Mouse (Mus musculus): ENCODE data around the gene Lmtk3. TPM values are rescaled to one million over a fixed set of nuclear protein-coding genes. Genes with fewer than 3 reads are reported as not detected.

The Lmtk3 gene
- polyA plus RNA-seq (2012; fragmentation: generic; extraction: Trizol): 0.11 TPM

- Histone ChIP-seq H3ac (ENCODE audit: control insufficient read depth, insufficient read length) (no peak within 1 kb of the TSS), H3K27me3 (ENCODE audit: control insufficient read depth, insufficient read depth, insufficient read length) (peaks cover 41% of the 10 kb centered on the region), H3K4me3 (no peak within 1 kb of the TSS), H3K79me2 (ENCODE audit: control insufficient read depth, insufficient read depth) (no peaks in the 10 kb centered on the region), H3K4me2 (ENCODE audit: low read depth) (peak within 1 kb of the TSS; percentile 50), H3K36me3 (ENCODE audit: control insufficient read depth, insufficient read depth) (no peaks in the 10 kb centered on the region)
- no peak for TF ChIP-seq E2F4 (IDR thresholded peaks at IDR 0.05; ENCODE audit: insufficient read depth)
- TF ChIP-seq MYOG (IDR thresholded peaks at IDR 0.05; ENCODE audit: control insufficient read depth in 1 of 3, insufficient read depth in 1 of 3, insufficient read length in 2 of 3, low read depth in 2 of 3): no peak
- TF ChIP-seq USF1 (IDR thresholded peaks at IDR 0.05; ENCODE audit: low read depth): no peak
- no peak for TF ChIP-seq MYOD1 (IDR thresholded peaks at IDR 0.05; ENCODE audit: control insufficient read depth in 1 of 3, insufficient read length in 2 of 3, low read depth in 2 of 3)
- TF ChIP-seq TCF3 (IDR thresholded peaks at IDR 0.05; ENCODE audit: insufficient read length, low read depth): no peak
- TF ChIP-seq MAX (IDR thresholded peaks at IDR 0.05; ENCODE audit: low read depth): no peak
- TF ChIP-seq SRF (IDR thresholded peaks at IDR 0.05; ENCODE audit: control insufficient read depth, insufficient read length, low read depth): no peak
- TF ChIP-seq TCF12 (IDR thresholded peaks at IDR 0.05; ENCODE audit: insufficient read depth, poor library complexity, severe bottlenecking): no peak
- no peak for TF ChIP-seq POLR2A (IDR thresholded peaks at IDR 0.05; ENCODE audit: insufficient read length, low read depth)
- no peak for TF ChIP-seq POLR2AphosphoS2 (IDR thresholded peaks at IDR 0.05; ENCODE audit: insufficient read length, low read depth)
- TF ChIP-seq REST (IDR thresholded peaks at IDR 0.05; ENCODE audit: insufficient read depth, insufficient read length): no peak
- no peak for TF ChIP-seq CEBPB (IDR thresholded peaks at IDR 0.05; ENCODE audit: insufficient read depth, poor library complexity, severe bottlenecking)
These were observed at the start of gene Lmtk3 for GRCm38 (mm10) chr7:45783511-45784091. TSS of gene Lmtk3 (plus strand) at chr7:45783738.

- Histone ChIP-seq H3K4me3 (no peak overlapping the region), H3K79me2 (ENCODE audit: control insufficient read depth, insufficient read depth) (no peaks in the 10 kb centered on the region), H3K36me3 (ENCODE audit: control insufficient read depth, insufficient read depth) (no peaks in the 10 kb centered on the region), H3ac (ENCODE audit: control insufficient read depth, insufficient read length) (no peak overlapping the region), H3K27me3 (ENCODE audit: control insufficient read depth, insufficient read depth, insufficient read length) (no peaks in the 10 kb centered on the region), H3K4me2 (ENCODE audit: low read depth) (no peak overlapping the region)
- TF ChIP-seq MAX (IDR thresholded peaks at IDR 0.05; ENCODE audit: low read depth): no peak
- no peak for TF ChIP-seq CEBPB (IDR thresholded peaks at IDR 0.05; ENCODE audit: insufficient read depth, poor library complexity, severe bottlenecking)
These were observed 44.3 kb upstream of the Lmtk3 start for GRCm38 (mm10) chr7:45739162-45739763.

- no peaks in the 10 kb centered on the region for H3K27me3 ChIP-seq (ENCODE audit: control insufficient read depth, insufficient read depth, insufficient read length)
- H3K36me3 ChIP-seq (ENCODE audit: control insufficient read depth, insufficient read depth): no peaks in the 10 kb centered on the region
- no peak overlapping the region for H3K4me2 ChIP-seq (ENCODE audit: low read depth)
- TF ChIP-seq REST (IDR thresholded peaks at IDR 0.05; ENCODE audit: insufficient read depth, insufficient read length) (no peak), MYOD1 (IDR thresholded peaks at IDR 0.05; ENCODE audit: control insufficient read depth in 1 of 3, insufficient read length in 2 of 3, low read depth in 2 of 3) (no peak), USF1 (IDR thresholded peaks at IDR 0.05; ENCODE audit: low read depth) (no peak), MAX (IDR thresholded peaks at IDR 0.05; ENCODE audit: low read depth) (no peak), POLR2AphosphoS2 (IDR thresholded peaks at IDR 0.05; ENCODE audit: insufficient read length, low read depth) (no peak), CEBPB (IDR thresholded peaks at IDR 0.05; ENCODE audit: insufficient read depth, poor library complexity, severe bottlenecking) (no peak), TCF3 (IDR thresholded peaks at IDR 0.05; ENCODE audit: insufficient read length, low read depth) (no peak), MYOG (IDR thresholded peaks at IDR 0.05; ENCODE audit: control insufficient read depth in 1 of 3, insufficient read depth in 1 of 3, insufficient read length in 2 of 3, low read depth in 2 of 3) (no peak)
- no peak overlapping the region for H3ac ChIP-seq (ENCODE audit: control insufficient read depth, insufficient read length)
- no peaks in the 10 kb centered on the region for H3K79me2 ChIP-seq (ENCODE audit: control insufficient read depth, insufficient read depth)
- H3K4me3 ChIP-seq: no peak overlapping the region
These were observed 43.7 kb upstream of the Lmtk3 start for GRCm38 (mm10) chr7:45739820-45740219.

- Histone ChIP-seq H3K4me2 (ENCODE audit: low read depth) (no peak overlapping the region), H3K79me2 (ENCODE audit: control insufficient read depth, insufficient read depth) (no peaks in the 10 kb centered on the region), H3K4me3 (no peak overlapping the region), H3K27me3 (ENCODE audit: control insufficient read depth, insufficient read depth, insufficient read length) (no peaks in the 10 kb centered on the region), H3K36me3 (ENCODE audit: control insufficient read depth, insufficient read depth) (no peaks in the 10 kb centered on the region), H3ac (ENCODE audit: control insufficient read depth, insufficient read length) (no peak overlapping the region)
- TF ChIP-seq TCF12 (IDR thresholded peaks at IDR 0.05; ENCODE audit: insufficient read depth, poor library complexity, severe bottlenecking) (no peak), SRF (IDR thresholded peaks at IDR 0.05; ENCODE audit: control insufficient read depth, insufficient read length, low read depth) (no peak)
These were observed 42.2 kb upstream of the Lmtk3 start for GRCm38 (mm10) chr7:45741308-45741707.

- Histone ChIP-seq H3K27me3 (ENCODE audit: control insufficient read depth, insufficient read depth, insufficient read length) (no peaks in the 10 kb centered on the region), H3K4me3 (no peak overlapping the region), H3K79me2 (ENCODE audit: control insufficient read depth, insufficient read depth) (no peaks in the 10 kb centered on the region), H3ac (ENCODE audit: control insufficient read depth, insufficient read length) (no peak overlapping the region), H3K36me3 (ENCODE audit: control insufficient read depth, insufficient read depth) (no peaks in the 10 kb centered on the region), H3K4me2 (ENCODE audit: low read depth) (no peak overlapping the region)
- TF ChIP-seq POLR2AphosphoS2 (IDR thresholded peaks at IDR 0.05; ENCODE audit: insufficient read length, low read depth) (no peak), SRF (IDR thresholded peaks at IDR 0.05; ENCODE audit: control insufficient read depth, insufficient read length, low read depth) (no peak), E2F4 (IDR thresholded peaks at IDR 0.05; ENCODE audit: insufficient read depth) (no peak), TCF12 (IDR thresholded peaks at IDR 0.05; ENCODE audit: insufficient read depth, poor library complexity, severe bottlenecking) (no peak), POLR2A (IDR thresholded peaks at IDR 0.05; ENCODE audit: insufficient read length, low read depth) (no peak), TCF3 (IDR thresholded peaks at IDR 0.05; ENCODE audit: insufficient read length, low read depth) (no peak), USF1 (IDR thresholded peaks at IDR 0.05; ENCODE audit: low read depth) (no peak), MYOD1 (IDR thresholded peaks at IDR 0.05; ENCODE audit: control insufficient read depth in 1 of 3, insufficient read length in 2 of 3, low read depth in 2 of 3) (no peak), MAX (IDR thresholded peaks at IDR 0.05; ENCODE audit: low read depth) (no peak), CEBPB (IDR thresholded peaks at IDR 0.05; ENCODE audit: insufficient read depth, poor library complexity, severe bottlenecking) (no peak), REST (IDR thresholded peaks at IDR 0.05; ENCODE audit: insufficient read depth, insufficient read length) (no peak), MYOG (IDR thresholded peaks at IDR 0.05; ENCODE audit: control insufficient read depth in 1 of 3, insufficient read depth in 1 of 3, insufficient read length in 2 of 3, low read depth in 2 of 3) (no peak)
These were observed 41.8 kb upstream of the Lmtk3 start for GRCm38 (mm10) chr7:45741777-45742176.

Data from myocyte (in vitro differentiated cells).